Mouse (Mus musculus) heart, postnatal 0 days (tissue): ENCODE measurements around the gene Smyd3.

ENCODE experiments used
- CTCF ChIP-seq: IDR thresholded peaks from 2 replicates; pipeline ENCODE4 v1.5.1; 2016; ENCODE audit warnings: antibody characterized with exemption, control low read depth, low read depth
- EP300 ChIP-seq: IDR thresholded peaks from 2 replicates; pipeline ENCODE4 v1.6.1; 2016; ENCODE audit warnings: antibody characterized with exemption, low read depth

GRCm38 (mm10) chr1:179458987-179459368, 58.9 kb downstream of the Smyd3 start:
- no peak for TF ChIP-seq CTCF
- TF ChIP-seq EP300, result no peak
